Mouse (Mus musculus) spleen, postnatal 4 days (tissue): Measurements from ENCODE around the gene Il11ra1.
"Not testable (repeated sequence)": the region's sequence is repeated elsewhere in the genome, so short reads cannot be mapped to it uniquely, and the experiment has no call there.

Experiments
- DNase-seq, 2 experiments: peaks; one replicate each; pipeline ENCODE4 v3.0.0; 2022; ENCODE audit warnings: low spot score in 2 of 2

Gene Il11ra1

DNA sequence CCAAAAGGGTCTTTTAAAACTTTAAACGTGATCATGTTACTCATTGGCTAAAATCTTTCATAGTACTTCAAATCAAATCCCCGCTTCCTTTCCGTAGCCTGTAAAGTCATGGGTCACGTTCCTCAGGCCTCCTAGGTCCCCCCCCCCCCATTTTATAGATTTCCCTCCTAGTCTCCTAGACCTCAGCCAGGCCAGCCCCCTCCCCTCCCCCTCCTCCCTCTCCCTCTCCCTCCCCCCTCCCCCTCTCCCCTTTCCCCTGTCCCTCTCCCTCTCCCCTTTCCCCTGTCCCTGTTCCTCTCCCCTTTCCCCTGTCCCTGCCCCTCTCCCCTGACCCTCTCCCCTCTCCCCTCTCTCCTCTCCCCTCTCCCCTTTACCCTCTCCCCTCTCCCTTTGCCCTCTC lies 82.9 kb downstream of the Il11ra1 start:
- not testable (repeated sequence) for DNase-seq

DNA sequence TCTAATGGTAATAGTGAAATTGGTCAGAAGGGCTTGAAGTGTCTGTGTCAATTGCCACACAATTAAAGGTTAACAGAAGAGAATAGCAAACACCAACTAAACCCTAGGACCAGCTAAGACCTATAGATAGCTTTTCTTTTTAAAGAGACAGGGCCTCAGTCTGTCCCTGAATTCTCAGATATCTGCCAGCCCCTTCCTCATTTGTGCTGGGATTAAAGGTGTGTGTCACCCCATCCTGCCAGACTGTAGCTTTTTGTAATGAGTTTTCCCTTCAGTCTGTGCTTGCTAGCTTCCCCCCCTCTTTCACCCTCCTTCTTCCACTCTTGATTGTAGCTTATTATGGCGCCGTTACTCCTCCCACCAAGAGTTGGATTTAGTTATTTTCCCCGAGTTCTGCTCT lies 83.4 kb downstream of the Il11ra1 start:
- DNase-seq, result not testable (repeated sequence)
